Mouse (Mus musculus): ENCODE results near the gene Ddx39.

Gene Ddx39

GRCm38 (mm10) chr8:83699566-83699965 lies 15.4 kb upstream of the Ddx39 start:
- DNase-seq = no peak

- DNase-seq = no peak
Measured at GRCm38 (mm10) chr8:83700423-83701085, 14.4 kb upstream of the Ddx39 start.

GRCm38 (mm10) chr8:83703426-83703825 lies 11.6 kb upstream of the Ddx39 start:
- DNase-seq = no peak

- no peak for DNase-seq
Measured at GRCm38 (mm10) chr8:83706411-83706810, 8.6 kb upstream of the Ddx39 start.

- no peak for DNase-seq
Measured at GRCm38 (mm10) chr8:83707554-83707953, 7.4 kb upstream of the Ddx39 start.

GRCm38 (mm10) chr8:83714676-83715030 lies 324 bp upstream of the Ddx39 start:
- DNase-seq = no peak

- no peak for DNase-seq
Measured at GRCm38 (mm10) chr8:83715771-83716170, 794 bp downstream of the Ddx39 start.

- no peak for DNase-seq
Measured at GRCm38 (mm10) chr8:83716563-83716962, 1.6 kb downstream of the Ddx39 start.

GRCm38 (mm10) chr8:83719048-83719447 lies 4.1 kb downstream of the Ddx39 start:
- no peak for DNase-seq

- DNase-seq = no peak
Measured at GRCm38 (mm10) chr8:83719693-83720092, 4.7 kb downstream of the Ddx39 start.

- no peak for DNase-seq
Measured at GRCm38 (mm10) chr8:83721405-83722025, 6.5 kb downstream of the Ddx39 start.

- DNase-seq = no peak
Measured at GRCm38 (mm10) chr8:83722631-83723030, 7.7 kb downstream of the Ddx39 start.

- no peak for DNase-seq
Measured at GRCm38 (mm10) chr8:83723447-83724083, 8.6 kb downstream of the Ddx39 start.

- DNase-seq = peak; percentile 81 to 89
Measured at GRCm38 (mm10) chr8:83724697-83725482, 9.9 kb downstream of the Ddx39 start.

- no peak for DNase-seq
Measured at GRCm38 (mm10) chr8:83725521-83726102, 10.6 kb downstream of the Ddx39 start.

GRCm38 (mm10) chr8:83729009-83729807 lies 14.2 kb downstream of the Ddx39 start:
- peak in 1 of 2 experiments; percentile 39 for DNase-seq

- DNase-seq = no peak
Measured at GRCm38 (mm10) chr8:83731906-83732305, 16.9 kb downstream of the Ddx39 start.

- no peak for DNase-seq
Measured at GRCm38 (mm10) chr8:83732919-83733318, 17.9 kb downstream of the Ddx39 start.

GRCm38 (mm10) chr8:83736681-83737080 lies 21.7 kb downstream of the Ddx39 start:
- DNase-seq = no peak

GRCm38 (mm10) chr8:83737346-83737745 lies 22.4 kb downstream of the Ddx39 start:
- no peak for DNase-seq

GRCm38 (mm10) chr8:83737852-83738562 lies 23.0 kb downstream of the Ddx39 start:
- DNase-seq = no peak
